Mouse (Mus musculus) T-helper 2 cell (primary cell): ENCODE measurements around the gene Loxl3.

Experiments
- in situ Hi-C: fragments of 300-600 bp; cut with MboI, MseI; formaldehyde crosslinking; loops from one replicate; pipeline ENCODE4 v1.15.1; 2025; ENCODE audit warnings: high pct_unique_total_duplicates

Loxl3 gene

GRCm38 (mm10) chr6:83014482-83015466, 19.2 kb upstream of the Loxl3 start:
- in situ Hi-C loops, result loop anchor here (25.0 kb wide), 1 partner anchor 973 kb away; no protein-coding TSS in a partner anchor

DNA sequence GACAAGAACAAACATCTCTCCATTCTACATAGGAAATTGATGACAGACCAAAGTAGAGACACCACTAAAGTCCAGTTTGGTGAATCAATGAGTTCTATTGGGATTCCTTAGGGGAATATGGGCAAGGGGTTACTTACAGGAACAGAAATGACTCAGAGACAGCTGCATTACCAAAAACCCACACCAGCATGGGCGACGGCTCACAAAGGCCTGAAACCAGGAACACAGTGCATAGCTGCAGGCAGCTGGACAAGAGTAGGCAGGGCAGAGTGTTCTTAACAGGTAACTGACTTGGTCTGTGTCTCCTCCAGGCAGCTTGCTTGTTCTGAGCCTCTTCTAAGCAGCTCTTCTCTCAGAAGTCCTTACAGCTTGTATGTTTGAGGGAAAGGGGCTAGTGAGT, 18.2 kb upstream of the Loxl3 start:
- in situ Hi-C loops, result loop anchor here (25.0 kb wide), 1 partner anchor 972 kb away; no protein-coding TSS in a partner anchor

- in situ Hi-C loops, result loop anchor here (25.0 kb wide), 1 partner anchor 970 kb away; no protein-coding TSS in a partner anchor
Measured at GRCm38 (mm10) chr6:83017190-83017589, 16.8 kb upstream of the Loxl3 start.

DNA sequence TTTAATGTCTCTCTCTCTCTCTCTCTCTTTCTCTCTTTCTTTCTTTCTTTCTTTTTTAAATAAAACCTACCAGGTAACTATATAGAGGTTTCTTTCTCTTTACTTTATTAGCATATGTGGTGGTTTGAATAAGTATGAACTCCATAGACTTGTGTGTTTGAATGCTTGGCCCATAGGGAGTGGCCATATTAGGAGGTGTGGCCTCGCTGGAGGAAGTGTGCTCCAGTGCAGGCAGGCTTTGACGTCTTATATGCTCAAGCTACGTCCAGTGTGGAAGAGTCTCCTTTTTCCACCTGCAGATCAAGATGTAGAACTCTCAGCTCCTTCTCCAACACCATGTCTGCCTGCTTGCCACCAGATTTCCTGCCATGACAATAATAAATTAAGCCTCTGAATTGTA, 14.9 kb upstream of the Loxl3 start:
- in situ Hi-C loops, result loop anchor here (25.0 kb wide), 1 partner anchor 968 kb away; no protein-coding TSS in a partner anchor

GRCm38 (mm10) chr6:83020121-83020520, 13.9 kb upstream of the Loxl3 start:
- in situ Hi-C loops, result loop anchor here (25.0 kb wide), 1 partner anchor 967 kb away; no protein-coding TSS in a partner anchor

DNA sequence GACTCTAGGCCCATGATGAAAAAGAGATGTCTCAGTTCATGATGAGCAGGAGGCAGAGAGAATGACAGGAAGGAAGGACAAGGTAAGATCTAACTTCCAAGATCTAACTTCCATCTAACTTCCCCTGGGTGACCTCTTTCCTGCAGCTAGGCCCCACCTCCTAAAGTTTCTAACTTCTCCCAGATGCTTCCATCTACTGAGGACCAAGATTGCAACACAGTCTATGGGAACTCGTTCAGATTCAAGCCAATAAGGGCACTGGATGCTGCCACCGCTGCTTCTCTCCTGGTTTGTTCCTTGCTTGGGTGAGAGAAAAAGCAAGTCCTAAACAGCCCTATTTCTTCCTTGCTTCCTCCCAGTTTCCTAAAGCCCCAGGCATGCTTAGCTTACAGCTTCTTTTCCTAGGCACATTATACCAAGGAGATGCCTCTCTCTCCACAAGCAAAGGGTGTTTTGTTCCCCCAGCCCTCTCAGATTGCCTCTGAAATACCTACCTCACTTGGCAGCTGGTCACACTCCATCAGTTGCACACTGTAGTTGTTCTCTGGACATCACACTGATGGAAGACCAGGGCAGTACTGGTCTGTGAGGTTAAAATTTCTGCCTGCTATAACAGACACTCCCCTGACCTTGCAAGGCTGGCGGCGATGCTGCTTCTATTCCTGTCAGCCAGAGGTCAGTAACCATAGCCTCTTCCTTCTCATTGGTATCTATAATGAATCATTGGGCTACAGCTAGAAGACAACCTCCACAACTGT, 13.0 kb upstream of the Loxl3 start:
- in situ Hi-C loops, result loop anchor here (25.0 kb wide), 1 partner anchor 966 kb away; no protein-coding TSS in a partner anchor

DNA sequence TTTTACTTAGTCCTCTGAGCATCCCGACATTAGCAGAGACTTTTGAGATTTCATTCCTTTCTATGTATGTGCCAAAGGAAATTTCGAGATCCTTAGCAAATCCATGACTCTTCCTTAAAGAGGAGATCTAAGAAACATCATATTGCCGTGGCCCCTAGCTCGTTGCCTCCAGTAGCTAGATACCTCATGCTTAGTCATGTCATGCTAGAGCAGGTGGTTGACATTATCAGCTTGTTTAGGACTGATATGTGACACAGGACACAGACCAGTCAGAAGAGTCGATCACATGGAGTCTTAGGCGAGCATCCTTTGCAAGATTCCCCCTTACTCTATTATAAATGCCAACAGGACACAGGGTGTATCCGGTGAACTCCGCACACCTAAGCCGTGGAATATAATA, 11.0 kb upstream of the Loxl3 start:
- in situ Hi-C loops, result loop anchor here (25.0 kb wide), 1 partner anchor 964 kb away; no protein-coding TSS in a partner anchor

- in situ Hi-C loops, result loop anchor here (25.0 kb wide), 1 partner anchor 964 kb away; no protein-coding TSS in a partner anchor
Measured at GRCm38 (mm10) chr6:83023786-83024185, 10.2 kb upstream of the Loxl3 start.

GRCm38 (mm10) chr6:83024421-83024820, 9.6 kb upstream of the Loxl3 start:
- in situ Hi-C loops, result loop anchor here (25.0 kb wide), 1 partner anchor 963 kb away; no protein-coding TSS in a partner anchor

- in situ Hi-C loops, result no loop called here
Measured at GRCm38 (mm10) chr6:83025221-83025620, 8.8 kb upstream of the Loxl3 start.

DNA sequence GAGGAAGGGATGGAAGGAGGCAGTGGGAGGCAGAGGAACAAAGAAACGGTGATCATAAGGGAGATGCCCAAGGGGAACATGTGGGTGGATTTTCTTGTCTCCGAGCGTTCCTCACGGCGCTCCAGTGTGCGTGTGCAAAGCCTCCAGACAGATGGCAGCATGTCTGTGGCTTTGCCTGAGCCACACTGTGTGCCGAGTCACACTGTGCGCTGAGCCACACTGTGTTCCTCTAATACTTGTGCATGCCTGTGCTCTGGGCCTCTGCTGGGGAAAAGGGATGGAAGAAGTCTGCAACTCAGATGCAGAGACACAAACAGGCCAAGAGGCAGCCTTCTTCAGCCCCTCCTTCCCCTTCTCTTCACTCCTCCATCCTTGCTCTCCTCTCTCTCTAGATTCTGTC, 6.7 kb upstream of the Loxl3 start:
- in situ Hi-C loops, result no loop called here

- in situ Hi-C loops, result no loop called here
Measured at GRCm38 (mm10) chr6:83027706-83028105, 6.3 kb upstream of the Loxl3 start.

DNA sequence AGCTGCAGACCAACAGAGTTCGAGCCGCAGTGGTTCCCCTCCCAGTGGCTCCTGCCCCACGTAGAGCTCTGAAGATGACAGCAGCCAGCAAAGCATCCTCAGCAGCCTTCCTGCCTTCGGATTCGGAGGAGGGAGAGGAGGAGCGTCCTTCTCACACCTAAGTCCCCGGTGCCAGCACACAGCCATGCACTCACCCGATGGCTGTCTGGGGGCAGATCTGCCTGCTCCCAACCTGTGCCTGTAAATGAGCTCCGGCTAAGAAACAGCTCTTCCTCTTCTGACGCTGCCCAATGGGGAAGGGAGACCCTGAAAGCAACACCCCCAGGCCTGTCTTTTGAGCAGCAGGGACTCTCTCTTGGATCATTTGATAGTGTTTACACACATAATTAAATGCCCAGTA, 4.2 kb upstream of the Loxl3 start:
- in situ Hi-C loops, result no loop called here

GRCm38 (mm10) chr6:83031111-83031510, 2.9 kb upstream of the Loxl3 start:
- in situ Hi-C loops, result no loop called here

- in situ Hi-C loops, result no loop called here
Measured at GRCm38 (mm10) chr6:83031921-83032590, 1.9 kb upstream of the Loxl3 start.

DNA sequence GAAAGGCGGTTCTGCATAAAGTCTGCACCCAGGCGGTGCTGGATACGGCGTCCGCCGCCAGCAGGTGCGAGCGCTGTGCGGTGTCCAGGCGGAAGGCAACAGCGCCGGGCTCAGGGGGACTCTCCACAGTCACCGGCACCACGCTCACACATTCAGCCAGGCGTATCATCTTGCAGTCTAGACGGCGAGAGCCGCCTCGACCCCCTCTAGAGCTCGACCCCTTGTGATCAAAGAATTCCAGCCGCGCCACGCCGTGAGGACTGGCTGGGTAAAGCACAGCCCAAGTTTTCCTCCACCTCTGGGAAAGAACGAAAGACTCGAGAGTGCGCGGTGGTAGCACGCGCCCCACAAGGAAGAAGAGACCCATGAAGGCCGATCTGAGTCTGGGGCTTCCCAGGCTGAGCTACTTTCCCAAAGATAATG, 1.2 kb upstream of the Loxl3 start:
- in situ Hi-C loops, result no loop called here

DNA sequence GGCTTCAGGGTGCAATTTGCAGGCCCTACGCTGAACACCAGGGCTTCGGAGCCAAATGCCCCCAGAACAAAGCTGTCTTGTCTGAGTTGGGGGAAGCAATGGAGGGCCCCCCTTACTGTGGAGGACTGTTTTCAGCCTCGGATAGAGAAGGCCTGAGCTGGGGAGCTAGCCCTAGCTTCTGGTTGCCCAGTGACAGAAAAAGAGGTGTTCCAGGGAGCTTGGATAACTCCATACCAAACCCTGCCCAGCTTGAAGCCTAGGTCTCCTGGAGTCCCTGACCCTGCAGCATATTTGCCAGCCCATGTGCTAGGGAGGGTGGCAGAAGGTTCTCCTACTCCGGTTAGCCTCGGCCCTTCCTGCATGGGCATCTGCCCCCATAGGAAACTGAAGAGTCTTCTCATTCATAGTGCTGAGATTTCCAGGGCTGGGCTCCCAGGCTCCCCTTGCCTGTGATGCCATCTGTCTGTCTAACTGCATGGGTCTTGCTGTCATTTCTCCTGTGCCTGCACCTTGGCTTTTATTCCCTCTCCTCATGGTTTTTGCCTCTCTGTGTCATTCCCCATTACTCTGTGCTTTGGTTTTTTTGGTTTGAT, 586 bp downstream of the Loxl3 start:
- in situ Hi-C loops, result no loop called here

DNA sequence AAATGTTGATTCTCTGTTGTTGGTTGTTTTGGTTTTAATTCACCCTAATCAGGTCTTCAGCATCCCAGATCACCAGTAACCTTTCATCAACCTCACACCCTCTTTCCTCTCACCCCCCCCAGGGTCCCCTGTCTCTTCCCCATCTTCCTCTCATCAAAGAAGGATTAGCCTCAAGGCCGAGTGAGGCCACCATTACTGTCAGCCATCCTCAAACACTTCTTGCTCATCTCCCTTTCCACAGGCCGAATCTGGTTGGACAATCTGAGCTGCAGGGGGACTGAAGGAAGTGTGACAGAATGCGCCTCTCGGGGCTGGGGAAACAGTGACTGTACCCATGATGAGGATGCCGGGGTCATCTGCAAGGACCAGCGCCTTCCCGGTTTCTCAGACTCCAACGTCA, 3.2 kb downstream of the Loxl3 start:
- in situ Hi-C loops, result no loop called here

DNA sequence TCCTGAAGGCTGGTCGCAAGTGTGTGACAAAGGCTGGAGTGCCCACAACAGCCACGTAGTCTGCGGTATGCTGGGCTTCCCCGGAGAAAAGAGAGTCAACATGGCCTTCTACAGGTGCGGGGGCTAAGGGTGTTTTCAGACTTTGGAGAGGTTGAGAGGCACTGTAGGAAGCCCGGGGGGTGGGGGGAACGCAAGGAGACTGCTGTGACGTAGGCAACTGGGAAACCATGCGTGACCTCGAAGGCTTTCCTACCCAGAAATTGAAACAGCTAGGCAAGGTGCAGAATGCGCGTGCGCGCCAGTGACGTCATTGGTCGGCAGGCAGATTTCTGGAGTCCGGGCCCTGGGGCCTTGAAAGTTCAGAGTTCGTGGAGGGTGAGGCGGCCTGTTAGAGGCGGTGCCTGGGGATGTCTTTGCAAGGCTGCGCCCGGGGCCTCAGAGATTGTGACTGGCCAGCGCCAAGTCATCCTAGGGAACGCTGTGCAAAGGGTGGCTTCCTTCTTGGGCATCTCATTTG, 4.6 kb downstream of the Loxl3 start:
- in situ Hi-C loops, result no loop called here

DNA sequence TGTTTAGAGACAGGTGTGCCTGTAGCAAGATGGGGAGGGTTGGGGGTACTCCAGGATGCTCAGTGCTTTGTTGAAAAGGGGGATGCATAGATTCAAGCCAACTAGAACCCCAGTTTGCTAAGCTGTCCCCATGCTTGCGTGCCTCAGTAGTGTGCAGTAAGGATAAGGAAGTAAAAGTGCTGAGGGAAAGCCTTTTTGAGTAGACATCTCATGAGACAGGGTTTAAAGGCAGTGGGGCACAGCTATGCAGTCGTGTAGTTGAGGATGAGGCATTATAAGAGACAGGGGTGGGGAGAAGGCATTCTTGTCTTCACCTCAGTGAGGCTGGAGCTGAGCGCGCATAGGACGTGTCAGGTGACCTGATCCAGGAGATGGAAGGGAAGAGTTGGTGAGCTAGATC, 6.6 kb downstream of the Loxl3 start:
- in situ Hi-C loops, result no loop called here

DNA sequence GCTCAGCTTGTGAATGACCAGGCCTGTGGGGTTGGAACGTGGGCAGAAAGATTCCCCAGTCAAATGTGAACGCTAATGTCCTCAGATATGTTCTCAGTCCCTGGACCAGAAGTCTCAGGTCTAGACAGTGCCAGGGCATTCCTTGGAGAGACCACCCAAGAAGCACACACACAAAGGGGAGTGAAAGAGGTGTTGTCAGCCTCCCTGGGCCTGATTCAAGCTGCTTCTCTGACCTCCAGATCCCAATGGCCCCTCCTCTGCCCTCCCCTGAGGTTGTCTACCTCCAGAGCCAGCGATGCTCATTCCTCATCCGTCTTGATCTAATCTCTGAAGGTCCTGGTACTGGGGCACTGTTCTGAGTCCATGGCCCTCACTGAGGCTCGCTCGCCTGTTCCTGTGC, 9.6 kb downstream of the Loxl3 start:
- in situ Hi-C loops, result no loop called here
